Mouse (Mus musculus) testis, adult 2 months (tissue): ENCODE results near the gene Cntn5.

Experiments used
- CTCF ChIP-seq: fragments of 200-500 bp; IDR thresholded peaks from 2 replicates; pipeline ENCODE4 v1.5.1; 2012; ENCODE audit warnings: low read depth, mild to moderate bottlenecking, inconsistent platforms, low read length, moderate library complexity; ENCODE audit not compliant: control insufficient read depth, insufficient read depth, insufficient replicate concordance
- POLR2A ChIP-seq: fragments of 200-500 bp; IDR thresholded peaks from 2 replicates; pipeline ENCODE4 v1.6.1; 2012; ENCODE audit warnings: low read depth, mild to moderate bottlenecking, inconsistent platforms, low read length, moderate library complexity; ENCODE audit not compliant: control insufficient read depth

DNA sequence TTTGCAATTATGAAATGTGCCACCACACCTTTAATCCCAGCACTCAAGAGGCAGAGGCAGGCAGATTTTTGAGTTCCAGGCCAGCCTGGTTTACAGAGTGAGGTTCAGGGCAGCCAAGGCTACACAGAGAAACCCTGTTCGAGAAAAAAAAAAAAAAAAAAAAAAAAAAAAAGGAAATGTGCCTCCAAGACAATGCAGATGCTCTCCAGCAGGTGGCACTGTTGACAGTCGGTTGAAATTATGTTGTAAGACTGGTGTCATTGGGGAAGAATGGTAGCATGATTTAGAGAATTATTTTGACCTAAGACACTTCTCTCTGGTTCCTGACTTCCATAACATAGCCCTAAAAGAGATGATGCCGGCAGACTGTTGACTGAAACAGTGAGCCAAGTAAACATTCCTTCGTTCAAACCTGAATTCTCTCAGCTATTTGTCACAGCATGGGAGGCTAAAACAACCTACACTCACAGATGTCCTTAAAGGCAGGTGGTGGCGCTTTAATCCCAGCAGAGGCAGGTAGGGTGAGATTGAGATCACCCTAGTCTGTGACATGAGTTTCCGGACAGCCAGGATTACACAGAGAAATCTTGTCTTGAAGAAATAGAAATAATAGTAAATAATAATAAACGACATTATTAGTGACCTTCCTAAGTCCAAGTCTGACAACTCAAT lies 579.7 kb downstream of the Cntn5 start:
- TF ChIP-seq CTCF (peak; percentile 4; the same call in 1 of the 2 replicates), POLR2A (no peak)
